Mouse (Mus musculus) T-helper 17 cell (primary cell): Measurements from ENCODE around the gene Plb1.

Experiments used
- in situ Hi-C, 2 experiments: fragments of 300-600 bp; cut with MboI, MseI; formaldehyde crosslinking; loops; 1 replicate in 1 of 2; 2 replicates in 1 of 2; pipeline ENCODE4 v1.15.1; 2025; ENCODE audit warnings: high pct_unique_total_duplicates in 2 of 2

The Plb1 gene

GRCm38 (mm10) chr5:32378546-32378945 is 146.0 kb downstream of the Plb1 start:
- in situ Hi-C loops: no loop called here

- in situ Hi-C loops: no loop called here
Observed at GRCm38 (mm10) chr5:32388656-32389055, 156.1 kb downstream of the Plb1 start.

GRCm38 (mm10) chr5:32390295-32390694 is 157.8 kb downstream of the Plb1 start:
- in situ Hi-C loops: no loop called here

DNA sequence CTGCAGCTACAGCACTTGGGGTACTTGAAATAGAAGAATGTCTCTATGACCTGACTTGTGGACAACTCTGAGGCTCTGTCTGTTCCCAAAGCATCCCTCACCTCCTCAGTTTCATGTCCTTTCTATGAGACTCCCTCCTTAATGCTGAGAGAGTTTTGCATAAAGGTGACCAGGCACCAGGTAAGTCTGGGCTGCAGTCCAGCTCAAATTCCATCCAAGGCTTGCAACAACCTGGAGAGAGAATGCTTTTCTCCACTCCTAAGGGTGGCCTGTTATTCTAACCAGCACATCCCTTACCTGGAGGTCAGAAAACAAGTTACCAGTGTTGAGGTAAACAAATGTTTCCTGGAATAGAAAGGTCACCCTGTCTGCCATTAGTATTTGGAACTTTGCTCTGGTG is 159.8 kb downstream of the Plb1 start:
- in situ Hi-C loops: no loop called here

- in situ Hi-C loops: no loop called here
Observed at GRCm38 (mm10) chr5:32394586-32394985, 162.1 kb downstream of the Plb1 start.

GRCm38 (mm10) chr5:32395101-32395892 is 162.8 kb downstream of the Plb1 start:
- in situ Hi-C loops: no loop called here

- in situ Hi-C loops: no loop called here
Observed at GRCm38 (mm10) chr5:32397719-32398118, 165.2 kb downstream of the Plb1 start.

GRCm38 (mm10) chr5:32400926-32401325 is 168.4 kb downstream of the Plb1 start:
- in situ Hi-C loops: no loop called here

DNA sequence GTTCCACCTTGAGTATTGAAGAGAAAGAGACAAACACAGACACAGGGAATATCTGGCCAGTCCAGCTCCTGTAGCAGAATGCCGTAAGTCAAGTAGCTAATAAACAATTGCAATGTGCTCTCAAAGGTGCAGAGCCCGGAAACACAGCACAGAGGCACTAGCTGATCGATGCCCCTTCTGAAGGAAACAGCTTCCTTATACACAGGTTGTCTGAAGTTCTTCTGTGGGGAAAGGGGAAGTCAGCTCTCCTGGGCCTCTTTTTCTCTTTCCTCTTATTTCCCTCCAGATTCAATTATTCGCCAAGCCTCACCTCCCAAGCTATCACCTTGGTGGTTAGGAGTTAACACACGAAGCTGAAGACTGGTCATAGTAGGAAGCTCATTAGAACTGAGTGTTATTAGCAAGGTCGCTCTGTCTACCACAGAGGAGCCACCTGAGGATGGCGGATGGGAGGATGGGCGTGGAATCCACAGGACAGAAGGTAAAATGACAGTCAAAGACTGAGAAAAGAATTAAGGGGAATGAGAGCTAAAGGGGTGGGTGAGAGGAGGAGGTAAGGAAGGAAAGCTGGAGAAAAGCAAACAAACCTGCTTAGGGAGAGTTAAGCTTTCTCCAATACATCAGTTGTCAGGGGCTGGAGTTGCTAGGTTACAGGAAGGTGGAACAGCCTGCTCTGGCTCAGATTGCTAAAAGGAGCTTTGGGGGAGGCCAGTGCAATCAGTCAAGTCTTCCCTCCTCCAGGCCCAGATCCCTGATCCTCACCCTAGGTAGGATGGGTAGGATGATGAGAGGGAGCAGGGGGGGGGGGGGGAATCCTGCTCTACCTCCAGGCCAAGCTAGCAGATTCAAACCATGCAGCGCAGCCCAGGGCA is 170.8 kb downstream of the Plb1 start:
- in situ Hi-C loops: no loop called here

DNA sequence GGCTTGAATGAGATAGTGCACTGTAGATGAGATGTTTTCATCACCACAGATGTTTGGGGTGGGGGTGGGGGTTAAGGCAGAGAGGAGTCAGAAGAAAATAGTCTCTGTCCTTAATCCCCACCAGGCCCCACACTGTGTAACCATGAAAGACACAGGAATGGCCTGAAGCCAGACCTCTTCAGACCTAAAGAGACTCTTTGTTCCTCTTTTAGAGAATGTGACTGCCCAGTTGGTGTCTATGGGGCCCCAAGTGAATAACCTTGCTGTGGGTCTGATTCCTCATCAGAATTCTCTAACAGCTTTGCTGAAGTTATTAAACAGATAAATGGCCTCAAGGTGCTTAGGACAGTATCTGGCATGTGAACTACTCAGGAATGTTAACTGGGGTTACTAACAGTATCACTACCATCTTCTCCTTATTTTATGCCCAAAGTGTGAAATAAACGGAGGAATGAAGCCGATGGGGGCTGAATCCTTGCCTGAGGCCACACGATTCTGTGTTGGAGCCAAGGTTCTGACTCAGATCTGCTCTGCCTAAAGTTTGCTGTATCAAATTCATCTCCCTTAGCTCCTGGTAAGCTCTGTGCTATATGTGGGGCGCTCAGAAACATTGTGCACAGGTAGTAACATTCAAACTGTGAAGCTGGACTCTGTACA is 172.8 kb downstream of the Plb1 start:
- in situ Hi-C loops: loop anchor here in 1 of 2 experiments (5.0 kb wide), 1 partner anchor 58 kb away; no protein-coding TSS in a partner anchor

- in situ Hi-C loops: loop anchor here in 1 of 2 experiments (5.0 kb wide), 1 partner anchor 61 kb away; no protein-coding TSS in a partner anchor
Observed at GRCm38 (mm10) chr5:32408771-32409170, 176.3 kb downstream of the Plb1 start.

GRCm38 (mm10) chr5:32409747-32410146 is 177.2 kb downstream of the Plb1 start:
- in situ Hi-C loops: loop anchor here (5.0 to 10.0 kb wide), 2 partner anchors 62 to 595 kb away; no protein-coding TSS in a partner anchor

DNA sequence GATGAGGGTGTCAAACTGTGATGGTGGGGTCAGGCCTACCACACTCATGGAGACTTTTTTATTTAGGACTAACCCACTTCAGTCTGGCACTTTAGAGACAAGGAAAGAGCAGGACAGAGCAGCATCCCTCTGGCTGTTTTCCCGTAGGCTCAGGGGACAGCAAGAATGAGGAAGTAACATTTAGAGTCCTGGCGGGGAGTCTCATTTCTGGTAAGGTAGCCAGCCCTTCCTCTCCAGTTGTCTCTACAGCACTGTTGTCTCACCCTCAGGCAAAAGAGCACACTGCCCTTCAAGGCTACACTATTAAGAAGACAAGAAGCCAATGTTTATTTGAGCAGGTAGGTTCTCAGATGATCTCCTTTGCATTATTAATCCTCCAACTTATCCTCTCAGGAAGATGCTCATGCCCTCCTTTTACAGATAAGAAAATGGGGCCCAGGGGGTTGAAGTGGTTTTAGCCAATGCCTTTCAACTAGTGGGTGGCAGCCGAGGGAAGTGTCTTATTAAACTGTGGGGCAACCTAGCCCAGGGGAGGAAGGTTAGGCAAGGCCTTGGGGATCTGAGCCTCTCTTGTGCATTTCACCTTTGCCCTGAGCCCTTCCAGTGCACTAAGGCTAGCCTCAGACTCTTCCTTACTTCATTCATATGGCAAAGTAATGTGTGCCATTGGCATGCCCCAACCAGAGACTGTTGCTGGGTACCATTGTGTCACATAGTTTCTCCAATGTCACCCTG is 178.6 kb downstream of the Plb1 start:
- in situ Hi-C loops: loop anchor here in 1 of 2 experiments (10.0 kb wide), 1 partner anchor 596 kb away; no protein-coding TSS in a partner anchor

DNA sequence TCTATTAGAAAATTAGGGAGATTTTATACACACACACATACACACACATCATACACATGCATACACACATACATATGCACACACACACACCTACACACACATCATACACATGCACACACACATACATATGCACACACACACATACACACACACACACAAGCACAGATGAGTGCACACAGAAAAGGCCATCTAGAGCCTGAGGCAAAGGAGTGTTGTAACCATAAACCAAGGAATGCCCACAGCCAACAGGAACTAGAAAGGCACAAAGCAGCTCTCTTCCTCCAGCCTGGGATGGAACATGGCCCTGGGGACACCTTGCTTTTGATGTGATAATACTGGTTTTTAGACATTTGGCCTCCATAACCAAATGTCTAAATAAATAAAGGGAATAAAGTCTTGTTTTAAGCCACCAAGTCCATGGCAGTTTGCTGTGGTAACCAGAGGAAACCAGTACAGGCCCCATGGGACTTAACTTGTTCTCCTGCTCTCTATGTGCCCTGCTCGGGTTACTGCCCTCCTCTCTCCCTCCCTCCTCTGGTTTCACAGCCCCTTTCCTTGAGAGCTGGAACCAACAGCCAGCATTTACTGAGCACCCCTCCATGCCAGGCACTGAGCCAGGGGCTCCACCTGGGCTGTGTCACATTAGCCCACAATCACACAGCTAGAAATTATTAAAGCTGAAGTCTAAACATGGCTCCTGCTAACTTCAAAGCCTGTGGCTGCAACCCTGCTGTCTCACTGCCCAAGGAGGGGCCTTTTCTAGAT is 179.9 kb downstream of the Plb1 start:
- in situ Hi-C loops: loop anchor here in 1 of 2 experiments (10.0 kb wide), 1 partner anchor 598 kb away; no protein-coding TSS in a partner anchor

DNA sequence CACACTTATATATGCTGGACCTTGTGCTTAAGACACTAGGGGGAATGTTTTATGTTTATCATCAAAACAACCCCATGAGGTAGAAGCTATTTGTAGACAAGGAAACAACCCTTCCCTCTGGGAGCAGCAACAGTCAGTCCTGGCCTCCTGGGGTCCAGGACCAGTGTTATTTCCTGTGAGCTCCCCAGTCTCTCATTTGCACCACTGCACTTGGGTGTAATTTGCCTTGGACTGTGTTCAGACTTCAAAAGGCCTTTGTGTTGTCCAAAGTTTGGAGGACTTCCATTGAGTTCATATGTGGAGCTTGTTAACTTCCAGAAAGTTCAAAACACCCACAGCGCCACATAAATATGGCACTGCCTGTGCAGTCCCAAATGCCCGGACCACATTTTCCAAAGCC is 180.6 kb downstream of the Plb1 start:
- in situ Hi-C loops: loop anchor here in 1 of 2 experiments (10.0 kb wide), 1 partner anchor 598 kb away; no protein-coding TSS in a partner anchor

GRCm38 (mm10) chr5:32413569-32413968 is 181.1 kb downstream of the Plb1 start:
- in situ Hi-C loops: loop anchor here in 1 of 2 experiments (10.0 kb wide), 1 partner anchor 599 kb away; no protein-coding TSS in a partner anchor

DNA sequence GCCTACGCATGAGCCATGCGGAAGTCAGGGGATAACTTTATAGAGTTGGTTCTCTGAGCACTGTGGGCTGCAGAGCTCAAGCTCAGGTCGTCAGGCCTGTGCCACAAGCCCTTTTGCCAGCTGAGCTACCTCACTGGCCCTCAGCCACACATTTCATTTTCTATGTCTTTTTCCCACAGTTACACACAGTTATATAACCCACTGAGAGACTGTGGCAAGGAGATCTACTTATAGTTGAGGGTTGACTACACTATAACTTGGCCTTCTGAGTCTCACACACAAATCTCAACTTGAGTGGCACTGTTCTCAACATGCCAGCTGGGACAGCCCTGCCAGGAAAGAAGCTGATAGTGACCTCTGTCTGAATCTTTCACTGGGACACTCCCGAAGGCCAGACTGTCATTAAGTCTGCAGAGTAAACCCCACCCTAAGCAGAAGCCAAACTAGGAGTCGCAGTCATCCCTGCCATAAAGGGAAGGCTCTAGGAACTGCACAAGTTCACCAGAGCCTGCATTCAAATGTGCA is 182.0 kb downstream of the Plb1 start:
- in situ Hi-C loops: loop anchor here in 1 of 2 experiments (10.0 kb wide), 1 partner anchor 600 kb away; no protein-coding TSS in a partner anchor

DNA sequence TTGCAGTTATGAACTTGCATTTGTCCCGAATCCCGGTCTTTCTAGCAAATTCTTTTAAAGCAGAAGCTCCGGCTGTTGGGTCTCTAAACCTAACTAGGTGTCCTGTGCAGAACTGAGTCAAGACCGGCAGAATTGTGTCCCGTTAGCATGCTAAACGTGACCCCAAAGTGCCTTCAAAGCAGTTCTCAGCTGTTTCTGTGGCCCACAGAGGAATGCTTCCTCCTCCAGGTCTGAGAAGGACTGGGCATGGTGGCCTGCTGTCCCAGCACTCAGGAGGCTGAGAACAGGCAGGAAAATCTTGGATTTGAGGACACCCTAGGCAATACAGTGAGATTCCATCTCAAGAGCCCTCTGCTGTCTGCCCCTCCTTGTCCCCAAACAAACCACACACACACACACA is 183.0 kb downstream of the Plb1 start:
- in situ Hi-C loops: loop anchor here in 1 of 2 experiments (10.0 kb wide), 1 partner anchor 601 kb away; no protein-coding TSS in a partner anchor
